Mouse (Mus musculus): ENCODE data around the gene Btg2.
A peak's percentile ranks its signal among the peaks of the same experiment; 100 is the strongest.

Gene Btg2

GRCm38 (mm10) chr1:134078061-134078795, 692 bp downstream of the Btg2 start:
- no peak for DNase-seq (ENCODE audit: low spot score in 2 of 2)

DNA sequence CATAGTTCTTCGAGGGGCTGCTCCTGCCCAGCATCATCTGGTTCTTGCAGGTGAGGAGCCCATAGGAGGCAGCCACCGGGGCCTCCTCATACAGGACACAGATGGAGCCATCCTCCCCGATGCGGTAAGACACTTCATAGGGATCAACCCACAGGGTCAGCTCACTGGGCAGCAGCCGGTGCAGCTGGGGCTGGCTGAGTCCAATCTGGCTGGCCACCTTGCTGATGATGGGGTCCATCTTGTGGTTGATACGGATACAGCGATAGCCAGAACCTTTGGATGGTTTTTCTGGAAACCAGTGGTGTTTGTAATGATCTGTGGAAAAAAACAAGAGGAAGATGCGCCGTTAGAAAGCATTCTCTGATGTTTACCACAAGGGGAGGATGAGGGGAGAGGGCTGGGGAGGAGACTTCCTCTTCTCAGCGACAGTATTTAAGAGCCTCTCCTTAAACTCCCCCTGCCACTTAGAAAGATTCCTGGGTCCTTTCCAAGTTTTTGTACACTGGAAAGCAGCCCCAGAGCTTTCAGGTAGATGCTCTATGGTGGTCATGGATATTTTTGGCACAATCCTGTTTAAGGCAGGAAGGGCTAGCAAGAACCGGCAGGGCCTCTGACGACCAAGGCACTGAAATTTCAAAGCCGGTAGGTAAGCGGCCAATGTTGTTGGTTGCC, 1.4 kb downstream of the Btg2 start:
- no peak for DNase-seq (ENCODE audit: low spot score in 2 of 2)

DNA sequence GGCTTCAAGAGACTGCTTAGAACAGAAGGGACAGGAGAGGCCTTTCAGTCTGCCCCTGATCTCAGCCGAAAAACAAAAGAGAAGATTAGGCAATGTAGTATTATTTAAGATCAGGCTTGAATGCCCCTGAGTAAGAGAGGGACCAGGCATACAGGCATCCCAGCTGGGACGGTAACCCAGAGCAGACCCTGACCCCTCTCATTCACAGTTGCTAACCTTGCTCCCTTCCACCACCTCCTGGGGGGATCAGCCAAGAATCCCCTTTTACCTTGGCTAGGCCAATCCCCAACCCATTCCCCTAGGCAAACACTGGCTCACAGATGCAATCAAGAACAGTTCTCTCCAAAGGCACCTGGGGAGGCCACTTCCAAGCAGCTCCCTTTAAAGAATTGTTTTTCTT, 2.1 kb downstream of the Btg2 start:
- no peak for DNase-seq (ENCODE audit: low spot score in 2 of 2)

DNA sequence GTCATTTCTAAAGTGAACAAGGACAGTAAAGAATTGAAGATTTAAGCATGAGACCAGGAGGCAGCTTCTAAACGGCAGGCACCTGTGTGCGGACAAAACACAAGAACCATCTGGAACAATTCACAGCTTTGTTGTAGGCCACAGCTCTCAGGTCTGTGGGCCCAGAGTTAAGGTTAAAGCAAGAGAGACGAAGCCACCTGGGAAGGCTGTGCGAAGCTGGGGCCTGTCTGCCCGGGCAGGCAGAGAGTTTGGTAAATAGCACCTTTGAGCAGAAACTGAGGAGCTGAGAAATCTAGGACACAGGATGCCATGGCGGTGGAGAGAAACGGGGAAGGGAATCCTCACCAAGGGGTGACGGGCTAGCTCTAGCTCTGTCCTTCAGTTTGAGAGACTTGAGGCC, 3.4 kb downstream of the Btg2 start:
- no peak for DNase-seq (ENCODE audit: low spot score in 2 of 2)

GRCm38 (mm10) chr1:134074606-134075005, 4.3 kb downstream of the Btg2 start:
- no peak for DNase-seq (ENCODE audit: low spot score in 2 of 2)

DNA sequence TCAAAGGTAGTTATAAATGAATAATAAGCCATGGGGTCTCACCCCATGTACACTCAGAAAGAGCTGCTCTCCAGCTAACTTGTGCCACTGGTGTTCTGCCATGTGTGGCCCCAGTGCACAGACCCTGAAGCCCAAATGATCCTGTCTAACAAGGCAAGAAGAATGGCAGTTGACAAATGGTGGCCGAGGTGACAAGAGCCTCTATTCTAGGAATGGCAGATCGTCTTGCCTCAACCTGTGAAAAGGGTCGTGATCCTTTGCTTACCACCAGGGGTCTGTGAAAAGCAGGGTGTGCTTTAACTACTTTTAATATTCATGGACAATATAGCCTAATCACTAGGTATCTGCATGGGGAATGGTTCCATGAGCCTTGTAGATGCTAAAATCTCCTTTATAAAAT, 4.7 kb downstream of the Btg2 start:
- DNase-seq (ENCODE audit: low spot score in 2 of 2): no peak

DNA sequence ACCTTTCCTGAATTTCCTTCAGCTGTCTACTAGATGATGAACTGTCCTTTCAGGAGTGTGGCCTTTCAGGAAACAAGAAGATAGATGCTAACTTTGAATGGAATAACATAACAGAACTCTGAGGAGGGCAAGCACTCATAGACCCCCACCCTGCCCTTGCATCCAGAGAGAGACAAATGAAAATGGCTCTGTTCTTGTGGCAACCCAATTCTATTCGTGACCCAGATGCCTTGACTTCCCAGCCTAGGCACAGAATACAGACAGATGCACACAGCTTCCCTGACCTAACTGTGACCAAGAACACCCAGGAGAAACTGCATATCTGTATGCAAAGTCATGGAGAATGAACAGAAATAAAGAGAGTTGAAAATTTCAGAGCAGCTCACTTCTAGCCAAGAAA, 5.3 kb downstream of the Btg2 start:
- no peak for DNase-seq (ENCODE audit: low spot score in 2 of 2)

DNA sequence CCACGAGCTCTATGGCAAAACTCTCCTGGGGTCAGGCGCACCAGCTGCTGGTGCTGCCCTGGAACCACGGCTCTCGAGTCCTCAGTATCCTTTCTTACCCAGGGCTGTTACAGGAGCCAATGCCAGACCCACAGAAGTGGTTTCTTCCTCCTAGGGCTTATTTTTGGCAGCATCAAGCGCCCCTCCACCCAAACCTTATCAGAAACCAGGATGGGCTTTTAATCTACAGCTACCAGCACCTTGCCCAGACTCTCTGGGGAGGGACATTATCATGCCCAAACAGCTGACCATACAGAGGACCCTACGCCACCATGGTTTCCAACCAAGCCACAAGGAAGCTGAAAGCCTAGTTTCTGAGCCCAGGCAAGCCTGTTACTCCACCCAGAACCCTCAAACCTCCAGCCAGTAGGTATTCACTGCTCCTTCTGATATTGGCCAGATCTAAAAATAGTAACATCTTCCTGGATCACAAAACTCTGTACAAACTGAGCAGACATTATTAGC, 5.8 kb downstream of the Btg2 start:
- no peak for DNase-seq (ENCODE audit: low spot score in 2 of 2)

GRCm38 (mm10) chr1:134071411-134072018, 7.4 kb downstream of the Btg2 start:
- no peak for DNase-seq (ENCODE audit: low spot score in 2 of 2)

GRCm38 (mm10) chr1:134070099-134070669, 8.7 kb downstream of the Btg2 start:
- DNase-seq (ENCODE audit: low spot score in 2 of 2): no peak

- DNase-seq (ENCODE audit: low spot score in 2 of 2): no peak
Measured at GRCm38 (mm10) chr1:134067143-134067619, 11.7 kb downstream of the Btg2 start.

DNA sequence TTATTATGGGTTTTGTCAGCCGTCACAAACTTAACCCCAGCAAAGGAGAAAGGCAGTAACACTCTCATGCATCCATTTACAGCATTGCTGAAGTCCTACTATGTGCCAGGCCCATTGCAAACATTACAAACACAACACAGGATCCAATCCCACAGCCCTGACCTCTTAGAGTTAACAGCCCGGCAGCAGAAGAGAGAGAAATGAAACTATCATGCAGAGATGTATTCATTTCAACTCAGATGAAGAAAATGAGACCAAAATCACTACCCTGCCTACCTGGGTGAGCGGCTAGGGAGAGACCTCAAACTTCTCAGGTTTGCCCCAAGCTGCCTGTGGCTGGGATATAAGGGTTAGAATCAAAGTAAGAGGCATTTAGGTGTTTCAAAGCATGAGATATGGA, 12.4 kb downstream of the Btg2 start:
- DNase-seq (ENCODE audit: low spot score in 2 of 2): no peak

DNA sequence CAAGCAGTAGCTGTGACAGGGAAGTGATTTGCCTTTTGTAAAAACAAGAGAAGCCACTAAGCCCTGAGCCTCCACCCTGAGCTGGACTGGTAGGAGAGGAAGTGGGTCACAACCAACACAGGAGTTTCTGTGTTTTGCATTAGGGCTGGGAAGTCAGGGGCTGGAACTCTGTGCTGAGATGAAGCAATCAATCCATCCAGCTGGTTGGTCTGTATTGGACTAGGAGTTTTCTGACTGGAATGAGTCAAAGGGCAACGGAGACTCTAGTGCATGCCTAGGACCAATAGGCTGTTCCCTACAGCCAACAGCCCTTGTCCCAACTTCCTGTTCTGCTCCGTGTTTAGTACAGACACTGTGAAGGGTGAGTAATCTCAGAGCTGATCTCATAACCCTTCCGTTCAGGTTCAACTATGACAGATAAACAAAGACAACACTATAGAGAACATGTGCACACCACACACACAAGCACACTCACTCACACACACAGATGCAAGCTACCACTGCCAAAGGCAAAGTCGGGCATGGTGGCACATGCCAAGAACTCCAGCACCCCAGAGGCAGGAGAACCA, 13.6 kb downstream of the Btg2 start:
- no peak for DNase-seq (ENCODE audit: low spot score in 2 of 2)

DNA sequence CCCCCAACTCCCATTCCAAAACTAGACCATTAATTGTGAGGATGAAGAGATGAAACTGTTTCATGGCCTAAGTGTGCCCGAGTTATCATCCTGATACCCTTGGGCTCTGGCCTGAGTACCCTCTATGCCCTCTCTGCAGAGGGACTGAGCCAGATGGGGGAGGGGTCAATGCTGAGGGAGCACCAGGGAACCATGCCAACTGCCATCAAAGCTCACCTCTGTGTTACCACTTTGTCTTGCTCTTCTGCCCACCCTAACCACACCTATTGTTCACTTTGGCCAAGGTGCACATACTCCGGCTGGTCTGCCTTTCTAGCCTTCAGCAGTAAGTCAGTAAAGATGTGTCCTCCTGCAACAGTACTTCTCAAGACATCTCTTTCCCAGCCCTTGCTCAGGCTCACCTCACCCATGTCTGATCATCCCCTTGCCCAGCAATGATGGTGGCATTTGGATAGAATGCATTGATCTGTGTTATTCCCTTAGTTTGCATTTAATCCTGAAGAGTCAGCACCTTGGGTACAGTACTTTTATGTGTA, 14.6 kb downstream of the Btg2 start:
- no peak for DNase-seq (ENCODE audit: low spot score in 2 of 2)

DNA sequence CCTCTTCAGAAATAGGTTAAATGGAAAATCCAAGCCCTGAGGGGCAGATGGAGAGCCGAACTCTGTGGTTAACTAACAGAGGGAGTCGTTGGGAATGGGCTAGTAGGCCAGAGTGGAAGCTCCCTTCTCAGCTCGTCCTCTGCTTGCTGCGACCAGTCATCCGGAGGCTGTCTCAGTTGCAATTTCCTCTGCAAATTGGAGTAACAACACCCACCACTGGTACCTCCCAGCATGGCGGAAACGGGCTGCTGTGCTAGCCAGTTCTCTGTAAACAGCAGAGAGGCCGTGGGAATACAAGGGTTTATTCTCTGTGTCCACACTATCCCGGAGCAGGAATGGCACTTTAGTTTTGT, 15.2 kb downstream of the Btg2 start:
- DNase-seq (ENCODE audit: low spot score in 2 of 2): no peak

DNA sequence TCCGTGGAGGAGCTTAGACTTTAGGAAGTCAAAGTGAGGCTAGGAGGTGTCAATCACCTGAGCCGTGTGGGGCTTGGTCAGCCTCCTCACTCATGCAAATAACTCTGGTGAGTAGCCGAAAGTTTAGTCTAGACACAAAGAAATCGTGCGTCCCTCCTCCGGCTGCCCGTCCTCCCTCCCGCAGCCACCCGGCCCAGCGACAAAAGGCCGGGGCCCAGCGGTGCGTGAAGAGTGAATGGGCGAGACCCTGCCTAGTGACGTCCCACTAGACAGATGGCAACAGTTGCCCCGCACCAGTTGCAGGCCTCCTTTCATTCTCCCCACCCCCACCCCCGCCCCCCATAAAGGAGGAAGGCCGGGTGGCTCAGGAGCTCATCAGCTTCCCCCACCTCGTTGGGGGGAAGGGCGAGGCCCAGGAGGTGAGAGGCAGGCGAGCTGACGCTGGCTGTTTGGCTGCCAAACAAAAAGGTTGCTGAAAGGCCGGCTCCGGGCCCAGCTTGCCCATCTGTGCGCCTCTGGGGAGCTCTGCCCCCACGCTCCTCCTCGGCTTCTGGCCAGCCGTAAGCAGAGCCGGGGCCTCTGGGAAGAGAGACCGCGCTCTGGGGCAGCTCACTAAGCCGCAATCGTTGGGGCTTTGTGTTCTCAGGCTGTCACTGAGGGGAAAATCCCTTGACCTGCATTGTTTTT, 15.7 kb downstream of the Btg2 start:
- peak; percentile 44 to 51 for DNase-seq (ENCODE audit: low spot score in 2 of 2)

- DNase-seq (ENCODE audit: low spot score in 2 of 2): peak in 1 of 2 experiments; percentile 37
Measured at GRCm38 (mm10) chr1:134062411-134063085, 16.4 kb downstream of the Btg2 start.

DNA sequence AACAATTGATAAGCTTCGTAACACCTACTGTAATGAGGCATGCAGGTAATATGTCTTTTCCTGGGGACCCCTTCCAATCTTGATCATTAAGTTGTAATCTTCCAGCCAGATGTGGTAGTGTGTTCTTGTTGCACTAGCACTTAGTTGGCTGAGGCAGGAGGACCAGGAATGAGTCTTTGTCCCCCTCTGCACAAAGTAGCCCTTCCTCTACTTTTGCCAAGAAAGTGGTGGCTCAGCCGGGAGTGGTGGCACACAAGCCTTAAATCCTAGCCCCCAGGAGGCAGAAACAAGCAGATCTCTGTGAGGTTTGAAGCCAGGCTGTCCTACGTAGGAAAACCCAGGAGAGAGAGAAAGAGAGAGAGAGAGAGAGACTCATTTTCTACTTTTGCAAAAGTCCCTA, 17.0 kb downstream of the Btg2 start:
- DNase-seq (ENCODE audit: low spot score in 2 of 2): no peak

GRCm38 (mm10) chr1:134060849-134061569, 17.9 kb downstream of the Btg2 start:
- DNase-seq (ENCODE audit: low spot score in 2 of 2): peak; percentile 88 to 92

Data from frontal cortex, postnatal 36 days (tissue).